Mouse (Mus musculus) leukemia stem cell, adult 10-12 weeks (primary cell): Measurements from ENCODE around the gene Catsper1. TPM values are rescaled to one million over a fixed set of nuclear protein-coding genes. Genes with fewer than 3 reads are reported as not detected.

ENCODE experiments used
- polyA plus RNA-seq: library from polyadenylated mRNA; stranded (reverse); fragments of >175 nt; gene quantifications from 2 replicates; pipeline ENCODE4 v1.2.3, GENCODE M21; 2012; ENCODE audit warnings: low replicate concordance

Gene Catsper1
- not detected in 2 replicates for polyA plus RNA-seq

DNA sequence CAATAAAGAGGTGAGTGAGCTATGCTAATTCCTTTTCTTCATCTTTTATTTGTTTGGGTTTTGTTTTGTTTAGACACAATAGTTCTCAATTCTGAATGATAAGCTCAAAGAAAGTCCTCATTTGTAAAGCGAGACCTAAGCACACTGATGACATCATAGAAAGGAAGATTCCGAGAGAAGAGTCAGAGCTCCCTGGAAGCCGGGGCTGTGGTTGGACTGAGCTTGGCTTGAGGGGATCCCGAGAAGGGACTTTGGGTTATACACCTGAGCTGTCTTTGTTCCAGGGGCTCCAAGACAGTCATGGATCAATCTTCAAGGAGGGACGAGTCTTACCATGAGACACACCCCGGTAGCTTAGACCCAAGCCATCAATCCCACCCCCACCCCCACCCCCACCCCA lies at the start of gene Catsper1:
Gene Catsper1, plus strand, starts transcription at position 301 of the 400 bp plus-strand sequence.

DNA sequence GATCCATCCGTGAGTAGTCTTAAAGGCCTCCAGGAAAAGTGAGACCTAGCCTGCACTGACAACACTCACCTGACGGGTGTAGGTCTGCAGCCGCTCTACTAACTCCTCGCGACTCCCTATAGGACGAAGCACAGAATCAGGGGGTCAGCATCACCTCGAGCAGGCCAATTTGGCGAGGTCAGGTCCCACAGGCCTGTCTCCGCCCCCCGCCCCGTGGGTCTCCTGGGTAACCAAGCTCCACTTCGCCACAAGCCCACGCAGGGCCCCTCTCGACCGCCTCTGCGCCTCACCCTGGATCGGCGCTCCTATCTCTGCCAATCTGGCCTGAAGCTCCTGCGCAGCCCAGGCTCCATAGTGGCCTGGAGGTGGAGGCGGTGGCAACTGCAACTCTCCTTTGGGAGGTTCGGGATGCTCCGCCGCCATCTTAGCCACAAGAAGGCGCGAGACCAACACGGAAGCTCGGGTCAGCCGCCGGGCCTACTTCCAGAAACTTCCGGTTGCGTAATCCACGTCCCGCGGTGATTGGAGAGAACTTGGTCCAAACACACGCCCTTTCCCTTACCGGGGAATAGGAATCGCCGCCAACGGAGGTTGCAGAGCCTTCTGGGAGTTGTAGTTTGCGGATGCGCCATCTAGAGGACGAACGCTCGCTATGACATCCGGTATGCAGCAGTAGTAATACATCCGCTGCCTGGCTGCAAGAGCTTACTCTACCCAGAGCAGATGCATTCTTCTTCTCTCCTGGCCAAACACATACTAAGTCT lies 40.4 kb upstream of the Catsper1 start, which contains the start of gene Sf3b2:
Gene Sf3b2, minus strand, starts transcription at position 484 of the 764 bp plus-strand sequence.

GRCm38 (mm10) chr19:5297903-5298800 lies 37.4 kb upstream of the Catsper1 start, which contains the start of gene Gal3st3:
Gene Gal3st3 (plus strand): TSS chr19:5298331.

DNA sequence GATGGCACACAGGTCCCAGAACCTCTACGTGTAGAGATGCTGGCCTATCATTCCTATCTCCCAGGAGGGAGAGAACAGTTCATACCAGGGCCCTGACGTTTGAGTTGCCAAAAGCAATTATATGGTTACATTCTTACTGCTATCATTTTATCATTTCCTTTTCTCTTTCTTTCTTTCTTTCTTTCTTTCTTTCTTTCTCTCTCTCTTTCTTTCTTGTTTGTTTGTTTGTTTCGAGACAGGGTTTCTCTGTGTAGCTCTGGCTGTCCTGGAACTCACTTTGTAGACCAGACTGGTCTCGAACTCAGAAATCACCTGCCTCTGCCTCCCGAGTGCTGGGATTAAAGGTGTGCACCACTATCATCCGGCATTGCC lies 13.9 kb downstream of the Catsper1 start, which contains the start of gene Cst6:
Gene Cst6, minus strand, starts transcription at position 73 of the 372 bp plus-strand sequence.

DNA sequence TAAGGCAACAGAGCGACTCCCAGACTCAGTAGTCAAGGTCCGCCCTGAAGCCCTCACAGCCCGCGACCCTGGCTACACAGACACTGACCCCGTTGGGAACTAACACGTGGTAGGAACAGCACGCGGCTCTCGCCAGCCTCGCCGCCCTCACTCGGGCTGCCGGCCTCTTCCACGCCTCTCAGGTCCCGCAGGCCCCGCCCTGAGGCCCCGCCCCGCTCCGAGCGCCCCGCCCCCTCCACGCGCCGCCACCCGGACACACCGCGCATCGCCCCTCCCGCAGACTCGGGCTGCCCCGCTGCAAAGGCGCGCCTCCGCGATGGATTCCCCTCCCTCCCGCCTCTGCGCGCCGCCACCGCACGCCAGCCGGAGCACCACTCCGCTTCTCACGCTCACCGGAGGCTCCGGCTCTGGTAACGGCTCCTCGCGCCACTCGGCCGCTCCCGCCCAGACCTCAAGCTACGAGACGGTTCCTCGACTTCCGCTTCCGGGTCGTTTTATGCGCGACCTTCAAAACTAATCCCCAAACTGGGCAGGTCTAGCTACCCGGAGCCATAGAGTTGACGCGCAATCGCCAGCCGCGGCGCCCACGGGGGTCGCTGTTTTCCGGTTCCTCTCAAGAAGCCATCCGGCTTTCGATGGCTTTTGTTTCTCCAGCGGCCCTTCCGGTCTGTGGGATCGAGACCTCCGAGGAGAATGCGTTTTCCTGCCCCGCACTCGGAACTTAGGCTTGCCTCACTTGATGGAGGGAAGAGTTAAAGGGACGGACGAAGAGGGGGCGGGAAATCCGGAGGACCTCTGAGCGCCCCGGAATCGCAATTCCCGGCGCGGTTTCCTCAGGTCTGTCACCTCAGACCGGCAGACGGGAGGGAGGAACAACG lies 30.9 kb downstream of the Catsper1 start, which contains the start of gene Eif1ad:
Gene Eif1ad, plus strand, starts transcription at position 567 of the 878 bp plus-strand sequence.

GRCm38 (mm10) chr19:5367053-5367359 lies 31.5 kb downstream of the Catsper1 start, which contains the start of gene Banf1:
Gene Banf1 (minus strand): TSS chr19:5367168.

DNA sequence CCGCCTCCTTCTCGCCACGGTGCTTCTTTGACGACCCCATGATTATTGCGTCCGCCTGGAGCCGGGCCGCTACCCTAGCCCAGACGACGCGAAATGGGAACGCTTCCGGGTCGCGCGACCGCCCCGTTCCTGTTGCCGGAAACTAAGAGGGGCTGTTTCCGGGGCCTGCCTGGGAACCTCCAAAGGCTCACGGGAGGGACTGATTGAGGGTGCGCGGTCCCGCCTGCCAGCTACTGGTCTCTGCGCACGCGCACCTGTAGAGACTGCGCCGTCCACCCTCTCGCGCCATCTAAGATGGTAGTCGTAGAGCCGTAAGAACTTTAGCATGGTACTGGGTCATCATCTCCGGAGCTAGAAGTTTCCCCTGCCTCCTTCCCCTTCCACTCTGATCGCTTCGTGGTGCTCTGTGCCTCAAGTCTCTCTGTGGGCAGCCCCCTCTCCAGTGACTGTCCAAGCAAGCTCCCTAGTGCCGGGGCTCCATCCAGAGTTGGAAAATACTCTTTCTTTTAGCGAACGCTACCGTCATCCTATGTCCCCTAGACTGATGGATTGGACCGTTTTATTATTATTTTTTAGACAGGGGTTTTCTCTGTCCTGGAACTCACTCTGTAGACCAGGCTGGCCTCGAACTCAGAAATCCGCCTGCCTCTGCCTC lies 53.2 kb downstream of the Catsper1 start, which contains the start of gene Sart1:
Gene Sart1, minus strand, starts transcription at position 116 of the 655 bp plus-strand sequence.

Other genes starting within 250 kb of the Catsper1 start
- gene Yif1a, start 247.2 kb upstream of the Catsper1 start, polyA plus RNA-seq: 12.3 and 39.3 TPM in 2 replicates
- gene Cnih2, start 237.2 kb upstream of the Catsper1 start, polyA plus RNA-seq: 2.3 and 6.4 TPM in 2 replicates
- 269 and 344 TPM in 2 replicates for gene Rab1b, start 228.7 kb upstream of the Catsper1 start, polyA plus RNA-seq
- gene Klc2, start 217.2 kb upstream of the Catsper1 start, polyA plus RNA-seq: 18.0 and 32.6 TPM in 2 replicates
- 116 and 125 TPM in 2 replicates for gene Pacs1, start 62.6 kb upstream of the Catsper1 start, polyA plus RNA-seq
- gene Sf3b2, start 40.3 kb upstream of the Catsper1 start, polyA plus RNA-seq: 314 and 709 TPM in 2 replicates
- gene Gal3st3, start 37.4 kb upstream of the Catsper1 start, polyA plus RNA-seq: 0.16 and 0.23 TPM in 2 replicates
- not detected in 2 replicates for gene Cst6, start 13.8 kb downstream of the Catsper1 start, polyA plus RNA-seq
- gene Eif1ad, start 31.0 kb downstream of the Catsper1 start, polyA plus RNA-seq: 27.6 and 41.9 TPM in 2 replicates
- gene Banf1, start 31.4 kb downstream of the Catsper1 start, polyA plus RNA-seq: 57.6 and 104 TPM in 2 replicates
- gene Sart1, start 53.0 kb downstream of the Catsper1 start, polyA plus RNA-seq: 72.0 and 110 TPM in 2 replicates
- not detected in 2 replicates for gene Tsga10ip, start 66.8 kb downstream of the Catsper1 start, polyA plus RNA-seq
- gene Drap1, start 89.2 kb downstream of the Catsper1 start, polyA plus RNA-seq: 179 and 311 TPM in 2 replicates
- gene AI837181, start 89.4 kb downstream of the Catsper1 start, polyA plus RNA-seq: 69.5 and 77.3 TPM in 2 replicates
- 22.9 and 39.9 TPM in 2 replicates for gene Fosl1, start 111.8 kb downstream of the Catsper1 start, polyA plus RNA-seq
- gene Ccdc85b, start 122.2 kb downstream of the Catsper1 start, polyA plus RNA-seq: 11.4 and 13.8 TPM in 2 replicates
- gene Fibp, start 124.9 kb downstream of the Catsper1 start, polyA plus RNA-seq: 11.1 and 197 TPM in 2 replicates
- 0.34 and 1.2 TPM in 2 replicates for gene Ctsw, start 132.8 kb downstream of the Catsper1 start, polyA plus RNA-seq
- 0.91 and 1.5 TPM in 2 replicates for gene Efemp2, start 138.2 kb downstream of the Catsper1 start, polyA plus RNA-seq
- 58.4 and 60.0 TPM in 2 replicates for gene Mus81, start 152.7 kb downstream of the Catsper1 start, polyA plus RNA-seq
- gene Cfl1, start 154.7 kb downstream of the Catsper1 start, polyA plus RNA-seq: 2,530 and 3,476 TPM in 2 replicates
- 0.35 and 0.47 TPM in 2 replicates for gene 1700020D05Rik, start 168.0 kb downstream of the Catsper1 start, polyA plus RNA-seq
- gene Snx32, start 174.8 kb downstream of the Catsper1 start, polyA plus RNA-seq: 4.1 and 8.2 TPM in 2 replicates
- gene Ovol1, start 224.9 kb downstream of the Catsper1 start, polyA plus RNA-seq: not detected in 2 replicates
- gene Ap5b1, start 232.3 kb downstream of the Catsper1 start, polyA plus RNA-seq: 16.9 and 32.7 TPM in 2 replicates